Mouse (Mus musculus) kidney, postnatal 14 days (tissue): ENCODE measurements at regions not wholly inside any gene's neighbourhood (a gene's known extent, or its start where the extent isn't known, plus 50 kb on each side); places are given as distances from the start of the nearest gene placed in this dataset.
A peak's percentile ranks its signal among the peaks of the same experiment; 100 is the strongest.

Source experiments
- DNase-seq: peaks from one replicate; pipeline ENCODE4 v3.0.0; 2022; ENCODE audit warnings: mixed read lengths

DNA sequence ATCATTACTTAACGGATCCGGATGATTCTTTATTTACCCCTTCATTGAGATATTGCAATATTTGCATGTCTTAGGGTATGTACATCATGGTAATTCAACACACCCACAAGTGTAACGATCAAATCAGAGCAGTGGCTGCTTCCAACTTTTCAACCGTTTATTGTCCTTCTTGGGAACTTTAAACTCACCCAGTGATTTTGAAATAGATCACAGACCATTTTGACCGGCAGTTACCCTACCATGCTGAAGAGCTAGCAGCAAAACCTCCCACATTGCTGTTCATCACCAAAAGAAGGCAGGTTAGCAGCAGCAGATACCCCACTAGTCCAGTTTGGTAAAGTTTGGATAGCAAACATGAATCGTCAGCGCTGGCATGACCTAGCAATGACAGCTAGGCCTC is 130.2 kb upstream of the Nfe2l3 start:
- DNase-seq = no peak

DNA sequence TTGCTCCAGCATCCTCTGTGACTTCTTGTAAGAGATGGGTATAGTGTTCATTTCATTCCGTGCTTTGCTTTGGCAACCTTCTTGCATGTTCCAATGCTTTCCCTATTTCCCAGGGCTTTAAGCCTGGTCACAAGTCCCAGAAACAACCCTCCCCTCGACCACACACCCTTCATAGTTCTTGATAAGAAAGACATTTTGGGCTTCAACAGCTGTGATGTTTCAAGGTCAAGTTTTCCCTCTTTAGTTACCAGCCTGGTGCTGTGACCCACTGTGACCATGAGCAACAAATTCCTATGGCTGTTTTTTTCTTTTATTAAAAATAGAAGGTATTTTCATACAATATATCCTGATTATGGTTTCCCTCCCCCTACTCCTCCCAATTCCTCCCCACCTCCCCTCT is 114.1 kb upstream of the Nfe2l3 start:
- no peak for DNase-seq

DNA sequence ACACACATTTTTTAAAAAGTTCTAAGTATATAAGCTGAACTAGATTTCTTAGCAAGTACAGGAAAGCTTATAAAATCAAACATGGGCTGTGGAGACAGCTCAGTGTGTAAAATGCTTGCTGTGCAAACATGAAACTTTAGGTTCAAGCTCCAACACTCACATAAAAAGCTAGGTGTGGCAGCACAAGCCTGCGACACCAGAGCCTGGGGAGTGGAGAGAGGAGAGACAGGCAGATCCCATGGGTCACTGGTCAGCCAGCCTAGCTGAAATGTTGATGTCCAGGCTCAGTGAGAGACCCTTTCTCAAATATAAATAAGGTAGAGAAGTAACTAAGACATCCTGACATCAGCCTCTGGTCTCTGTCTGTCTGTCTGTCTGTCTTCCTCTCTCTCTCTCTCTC is 112.5 kb upstream of the Nfe2l3 start:
- DNase-seq = no peak

DNA sequence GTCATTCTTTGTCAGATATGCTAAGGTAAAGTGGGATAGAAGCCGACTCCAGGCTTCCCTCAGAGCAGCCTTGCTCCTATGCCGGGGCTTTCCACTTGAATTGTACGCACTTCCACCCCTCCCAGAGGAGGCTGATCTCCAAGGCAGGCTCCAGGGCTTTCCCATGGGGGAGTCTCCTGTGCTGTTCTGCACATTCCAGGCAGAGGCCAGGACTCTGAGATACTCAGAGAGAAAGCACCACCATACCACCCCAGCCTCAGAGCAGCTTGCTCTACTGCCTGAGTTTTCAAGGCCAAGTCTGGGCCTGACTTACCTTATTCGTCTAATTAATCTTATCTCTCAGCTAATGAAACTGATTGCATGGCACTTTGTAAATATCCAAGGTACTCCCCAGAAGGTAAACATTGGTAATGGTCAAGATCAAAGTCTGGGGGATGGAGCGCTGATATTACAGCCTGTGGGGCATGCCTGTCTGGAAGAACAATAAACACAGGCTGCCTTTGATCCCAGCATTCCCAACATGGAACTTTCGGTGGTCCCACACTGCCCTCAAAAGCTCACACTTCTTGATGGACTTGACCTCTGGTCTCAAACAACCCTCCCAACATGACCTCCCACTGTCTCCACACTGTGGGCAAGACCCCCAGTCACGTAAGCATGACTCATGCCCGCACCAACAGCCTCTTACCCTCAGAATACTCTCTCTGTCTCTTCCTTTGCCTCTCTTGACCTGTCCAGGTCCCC is 111.6 kb upstream of the Nfe2l3 start:
- DNase-seq = no peak

DNA sequence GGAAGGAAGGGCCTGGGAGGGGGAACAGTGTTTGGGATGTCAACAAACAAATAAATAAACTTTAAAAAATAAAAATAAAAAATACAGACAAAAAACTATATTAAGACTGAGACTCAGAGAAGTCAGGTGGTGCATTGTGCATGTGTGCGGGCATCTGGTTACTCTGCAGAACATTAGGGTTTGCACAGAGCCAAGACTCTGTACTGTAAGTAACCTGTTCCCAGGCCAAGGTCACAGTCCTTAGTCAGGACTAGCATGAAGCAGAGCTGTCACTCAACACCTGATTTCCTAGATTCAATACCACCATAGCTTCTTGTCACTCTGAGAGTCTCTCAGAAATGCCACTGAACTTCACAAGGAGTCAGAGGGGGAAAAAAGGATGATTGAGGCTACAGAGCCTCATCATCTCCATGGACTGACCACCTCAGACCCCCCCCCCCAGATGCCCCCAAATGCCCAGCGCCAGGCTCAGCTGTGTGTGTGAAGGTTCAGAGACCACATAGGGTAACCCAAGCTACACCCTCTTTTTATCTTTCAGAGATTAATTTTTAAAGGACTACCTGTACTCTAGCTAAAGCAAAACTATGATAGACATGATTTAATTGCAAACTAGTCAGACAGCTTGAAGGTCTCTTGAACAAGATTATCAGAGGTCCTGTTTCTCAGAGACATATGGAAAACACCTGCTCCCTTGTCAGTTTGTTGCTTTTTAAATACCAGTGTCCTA is 106.2 kb upstream of the Nfe2l3 start:
- DNase-seq = no peak

DNA sequence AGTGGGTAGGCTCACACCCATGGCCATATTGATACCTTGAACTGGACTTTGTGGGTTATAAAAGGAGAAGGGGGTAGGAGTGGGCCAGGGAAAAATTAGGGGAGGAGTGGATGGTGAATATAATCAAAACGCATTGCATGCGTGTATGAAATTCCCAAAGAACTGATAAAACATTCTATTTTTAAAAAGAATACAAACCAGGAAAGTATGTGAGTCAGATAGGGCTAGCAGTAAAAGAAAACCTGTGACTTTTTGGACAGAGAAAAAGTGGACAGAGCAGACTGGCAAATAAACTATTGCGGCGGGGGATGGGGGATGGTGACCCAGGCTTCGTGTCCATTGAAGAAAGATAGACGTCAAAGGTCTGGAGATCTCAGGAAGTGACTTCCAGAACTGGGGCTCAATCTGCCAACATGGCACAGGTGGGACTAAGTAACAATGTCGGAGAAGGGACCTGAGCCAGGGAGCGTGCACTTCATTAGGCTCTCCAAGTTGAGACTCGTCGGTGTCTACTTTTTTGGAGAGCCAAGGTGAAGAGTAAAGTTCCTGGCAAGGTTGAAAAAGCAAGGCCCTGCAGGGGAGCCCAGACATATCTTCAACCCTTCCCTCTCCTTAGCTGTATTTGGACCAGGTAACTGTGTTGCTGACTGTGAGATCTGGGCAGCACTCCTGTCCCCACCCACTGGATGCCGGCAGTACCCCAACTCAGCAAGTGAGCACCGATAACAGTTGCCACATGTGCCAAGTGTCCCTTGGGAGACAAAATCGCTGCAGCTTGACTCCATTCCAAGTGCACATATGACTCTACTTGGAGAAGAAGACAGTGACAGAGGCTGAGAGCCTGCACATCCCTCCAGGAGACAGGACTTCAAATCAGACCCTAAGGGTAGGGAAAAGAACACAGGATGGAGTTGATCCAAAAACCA is 103.1 kb upstream of the Nfe2l3 start:
- no peak for DNase-seq

DNA sequence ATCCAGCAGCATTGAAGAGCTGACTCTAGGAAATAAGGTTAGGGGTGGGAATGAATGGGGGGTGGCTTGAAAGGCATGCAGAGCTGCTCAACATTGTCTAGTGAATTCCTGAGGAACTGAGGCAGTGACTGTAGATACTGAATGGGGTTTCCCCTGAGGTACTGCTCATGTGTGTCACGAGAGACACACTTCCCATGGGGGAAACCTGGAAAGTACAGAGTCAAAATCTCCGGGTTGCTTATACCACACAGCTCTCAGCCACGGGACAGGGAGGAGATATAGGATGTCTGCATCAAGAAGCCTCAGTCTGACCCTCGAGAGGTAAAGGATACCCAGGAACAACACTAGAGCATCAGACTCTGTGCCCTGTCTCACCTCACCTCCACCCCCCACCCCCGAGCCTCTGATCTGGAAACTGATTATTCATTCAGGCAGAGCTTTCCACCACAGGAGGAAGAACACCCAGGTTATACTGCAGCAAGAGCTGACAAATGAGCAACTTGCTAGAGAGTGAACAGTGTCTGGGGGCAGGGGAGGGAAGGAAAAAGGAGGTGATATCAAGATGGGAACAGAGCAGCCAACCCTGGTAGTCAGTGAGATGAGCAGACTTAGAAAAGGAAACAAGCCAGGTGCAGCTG is 102.3 kb upstream of the Nfe2l3 start:
- no peak for DNase-seq

DNA sequence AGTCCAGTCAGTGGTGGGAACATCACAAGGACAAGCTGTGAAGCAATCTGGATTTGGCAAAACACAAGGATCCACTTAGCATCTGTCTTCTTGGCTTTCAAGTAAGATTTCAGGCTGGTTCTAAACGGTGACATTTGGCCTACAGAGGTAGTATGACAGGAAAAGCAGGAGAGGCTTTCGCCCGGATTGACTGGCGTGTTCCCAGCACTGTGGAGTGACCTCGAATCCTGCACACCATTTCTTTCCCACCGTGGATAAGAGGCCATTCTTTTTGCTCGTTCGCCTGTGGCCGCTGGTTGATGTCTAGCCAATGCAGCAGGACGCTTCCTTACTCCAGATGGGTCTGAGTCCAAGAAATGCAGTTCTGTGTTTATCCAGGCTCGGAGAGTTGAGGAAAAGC is 99.6 kb upstream of the Nfe2l3 start:
- DNase-seq = peak; percentile 20

DNA sequence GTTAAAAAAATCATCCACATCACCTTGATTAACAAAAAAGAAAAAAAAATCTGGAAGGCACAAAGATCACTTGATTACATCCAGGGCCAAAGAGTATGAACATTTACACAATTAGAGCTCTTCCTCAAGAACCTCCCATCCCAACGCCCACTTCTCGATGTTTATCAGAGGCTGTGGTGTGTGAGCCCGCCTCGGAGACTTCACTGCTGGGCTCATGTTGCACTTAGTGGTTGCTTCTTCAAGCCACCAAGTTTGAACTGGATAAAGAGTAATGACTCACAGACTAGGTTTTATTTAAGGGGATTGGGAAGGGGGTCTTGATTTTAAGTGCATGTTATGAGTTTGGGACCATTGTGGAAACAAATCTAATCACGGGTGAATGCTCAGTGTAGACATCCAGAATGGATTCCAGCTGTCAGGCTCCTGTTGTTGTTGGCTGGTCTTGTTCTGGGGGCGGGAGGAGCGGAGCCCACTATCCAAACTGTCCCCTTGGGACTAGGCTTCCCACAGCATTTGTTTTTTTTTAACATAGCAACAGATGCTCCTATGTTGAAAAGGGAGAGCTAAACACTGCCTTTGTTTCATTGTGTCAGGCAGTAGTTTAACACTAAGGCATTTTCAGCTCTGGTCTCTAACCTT is 98.6 kb upstream of the Nfe2l3 start:
- DNase-seq = peak; percentile 66

DNA sequence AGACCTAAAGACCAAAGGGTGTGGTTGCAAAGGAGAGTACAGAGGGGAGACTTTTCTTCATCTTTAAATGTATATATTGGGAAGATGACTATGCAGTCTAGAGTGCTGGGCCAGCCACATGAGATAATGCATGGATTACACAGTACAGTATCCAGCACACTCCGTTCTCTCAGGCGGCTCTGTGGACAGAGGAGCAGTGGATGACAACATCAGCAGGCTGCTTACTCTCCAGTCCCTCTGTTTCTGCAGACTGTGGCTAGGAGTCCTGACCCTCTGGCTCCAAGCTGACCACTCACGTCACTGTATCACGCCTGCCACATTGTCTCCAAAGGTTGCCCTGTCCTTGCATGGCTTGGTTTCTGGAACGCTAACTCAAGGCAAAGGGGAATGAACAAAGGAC is 97.2 kb upstream of the Nfe2l3 start:
- no peak for DNase-seq

DNA sequence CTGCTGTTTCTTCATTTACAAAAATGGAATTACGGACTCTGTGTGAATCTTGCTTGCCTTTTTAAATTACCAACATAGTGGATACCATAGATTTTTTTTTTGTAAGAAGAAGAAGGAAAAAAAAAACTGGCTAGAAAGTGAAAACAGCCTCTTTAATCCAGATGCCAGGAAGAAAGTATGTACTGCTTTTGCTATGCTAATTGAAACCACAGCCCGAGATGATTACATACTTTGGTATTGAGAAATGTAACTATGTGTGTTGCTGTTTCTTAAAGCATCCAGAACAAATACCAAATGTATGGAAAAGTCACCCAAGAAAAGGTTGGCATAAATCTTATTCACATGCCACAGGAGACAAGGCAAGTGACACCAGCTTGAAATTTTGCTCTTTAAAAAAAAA is 93.2 kb upstream of the Nfe2l3 start:
- no peak for DNase-seq

DNA sequence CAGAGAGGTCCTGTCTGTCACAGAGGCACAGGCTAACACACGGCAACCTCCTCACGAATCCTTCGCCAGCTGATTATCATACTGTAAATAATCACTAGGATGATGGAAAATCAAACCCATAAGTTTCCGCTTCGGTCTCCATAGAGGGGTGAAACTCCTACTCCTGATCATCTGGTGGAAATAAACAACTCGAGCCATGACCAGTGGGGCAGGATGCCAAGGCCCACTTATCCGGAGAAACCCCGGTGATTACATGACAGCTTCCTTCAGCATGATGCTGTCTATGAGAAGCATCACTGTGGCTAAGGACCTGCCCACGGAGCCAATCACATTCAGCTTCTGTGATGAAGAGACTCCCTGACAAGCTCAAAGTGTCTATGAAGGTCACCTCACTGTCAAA is 84.7 kb upstream of the Nfe2l3 start:
- DNase-seq = no peak

DNA sequence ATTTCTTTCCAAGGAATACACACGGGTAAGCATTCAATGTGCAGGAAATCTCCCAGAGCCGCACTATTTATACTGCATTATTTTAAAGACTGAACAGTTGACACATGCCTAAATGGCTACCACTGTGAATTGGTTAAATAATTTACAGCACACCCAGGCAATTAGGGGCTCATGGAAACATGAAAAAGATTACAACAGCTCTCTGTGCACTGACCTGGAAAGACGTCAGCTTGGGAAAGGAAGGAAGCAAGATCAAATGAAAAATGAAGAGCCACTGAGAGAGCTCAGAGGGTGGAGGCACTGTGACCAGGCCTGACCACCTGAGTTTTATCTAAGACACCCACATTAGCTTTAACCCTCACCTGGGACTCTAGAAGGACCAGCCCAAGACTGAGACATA is 82.7 kb upstream of the Nfe2l3 start:
- no peak for DNase-seq

DNA sequence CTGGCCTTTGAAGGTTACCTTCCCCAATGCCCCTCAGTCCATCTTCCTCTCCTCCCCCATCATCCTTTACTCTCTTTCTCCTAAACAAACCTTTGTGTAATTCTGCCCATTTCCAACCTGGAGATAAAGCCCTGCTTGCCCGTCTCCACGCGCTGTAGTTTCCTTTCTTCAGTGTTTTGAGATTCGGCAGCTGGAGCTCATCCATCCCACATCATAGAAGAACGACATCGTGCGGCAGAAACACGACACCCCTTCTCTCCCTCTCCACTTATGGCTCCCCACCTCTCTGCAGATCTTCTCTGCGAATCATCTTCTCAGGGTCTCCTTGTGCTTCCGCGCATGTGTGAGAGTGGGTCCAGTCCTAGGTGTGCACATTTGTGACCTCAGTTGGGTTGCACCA is 77.4 kb upstream of the Nfe2l3 start:
- no peak for DNase-seq

DNA sequence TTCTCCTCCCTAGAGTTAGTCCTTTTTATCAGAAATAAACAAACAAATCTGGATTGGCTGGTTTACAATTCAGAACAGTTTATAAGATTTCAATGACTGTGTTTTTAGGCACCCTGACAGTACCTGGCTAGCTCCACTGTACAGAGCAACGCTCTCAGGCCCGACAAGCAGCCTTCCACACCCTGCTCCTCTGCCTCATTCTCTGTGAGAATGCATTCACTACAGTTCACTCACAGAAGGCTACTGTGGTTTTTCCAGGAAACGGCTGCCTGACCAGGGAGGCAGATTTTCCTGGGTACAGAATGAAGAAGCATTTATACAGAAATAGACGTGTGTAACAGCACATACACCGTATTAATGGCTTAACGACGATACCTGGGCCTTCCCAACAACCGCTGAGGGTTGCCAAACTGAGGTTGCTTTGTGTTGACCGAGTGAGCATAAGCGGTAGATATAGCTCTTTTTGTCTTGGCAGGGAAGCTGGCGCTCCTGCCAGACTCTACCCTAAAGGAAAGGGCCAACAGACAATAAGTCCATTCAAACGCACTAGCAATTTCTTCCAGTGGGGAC is 70.8 kb upstream of the Nfe2l3 start:
- no peak for DNase-seq

DNA sequence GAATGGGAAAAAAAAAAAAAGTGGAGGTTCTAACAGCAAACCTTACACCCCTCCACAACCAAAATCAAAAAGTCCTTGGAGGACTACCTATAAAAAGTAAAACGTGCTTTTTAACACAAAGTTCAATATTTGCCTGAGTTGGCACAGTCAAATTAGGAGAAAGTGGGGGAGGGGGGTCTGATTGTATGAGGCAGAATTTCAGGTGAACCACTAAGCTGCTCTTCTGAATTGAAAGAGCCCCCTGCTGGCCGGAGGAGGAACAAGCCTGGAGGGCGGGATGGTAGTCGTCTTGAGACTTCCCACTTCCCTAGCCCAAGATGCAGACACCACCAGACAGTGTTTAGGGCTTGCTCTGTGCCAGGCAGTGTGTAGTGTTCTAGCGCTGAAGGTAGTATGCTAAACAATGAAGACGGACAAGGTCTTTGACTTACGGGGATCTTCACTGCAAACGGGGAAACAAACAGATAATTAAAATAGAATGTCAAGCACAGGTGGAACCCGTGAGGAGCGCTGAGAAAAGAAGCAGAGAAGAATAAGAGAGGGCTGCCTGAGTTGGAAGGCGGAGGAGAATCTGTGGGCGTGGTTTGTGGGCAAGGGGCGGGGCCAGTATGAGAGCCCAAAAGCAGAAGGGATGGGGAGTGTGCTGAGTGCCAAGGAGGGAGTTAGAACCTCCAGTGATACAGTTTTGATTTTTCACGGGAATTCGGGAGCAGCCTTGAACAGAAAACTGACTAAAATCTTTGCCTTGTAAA is 69.8 kb upstream of the Nfe2l3 start:
- peak; percentile 85 for DNase-seq

DNA sequence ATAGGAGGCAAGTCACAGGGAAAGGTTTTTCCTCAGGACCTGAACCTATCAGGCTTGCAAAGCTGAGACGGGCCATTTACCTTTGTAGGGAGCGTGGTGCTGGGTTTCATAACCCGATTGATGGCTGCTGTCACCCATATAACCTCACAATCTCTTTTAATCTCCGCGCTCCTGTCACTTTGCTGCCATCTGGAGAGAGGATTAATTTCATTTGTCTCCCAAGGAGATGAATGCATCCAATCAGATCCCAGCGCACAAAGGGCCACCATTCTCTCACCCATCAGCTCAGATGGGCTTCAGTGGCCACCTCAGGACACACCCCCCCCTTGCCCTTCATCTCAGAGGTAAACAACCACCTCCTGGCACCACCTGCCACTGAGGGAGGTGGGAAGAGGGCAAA is 67.7 kb upstream of the Nfe2l3 start:
- DNase-seq = no peak

DNA sequence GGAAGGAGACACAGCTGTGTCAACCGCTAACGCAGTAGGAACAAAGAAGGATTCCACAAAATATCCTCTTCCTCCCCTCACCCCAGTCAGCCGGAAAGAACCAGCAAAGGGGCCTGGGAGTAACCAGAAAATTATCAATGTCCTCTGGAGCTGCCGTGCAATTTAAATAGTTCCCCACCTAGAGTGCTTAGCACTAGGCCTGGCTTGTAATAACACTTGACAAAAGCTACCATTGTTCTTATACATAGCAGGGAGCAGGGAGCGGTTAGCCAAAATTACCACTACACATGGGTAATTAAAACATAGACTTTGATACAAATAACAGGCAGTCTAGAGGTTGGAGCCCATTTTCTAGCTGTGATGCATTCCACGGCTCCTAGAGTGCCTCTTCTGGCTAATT is 62.7 kb upstream of the Nfe2l3 start:
- DNase-seq = no peak

DNA sequence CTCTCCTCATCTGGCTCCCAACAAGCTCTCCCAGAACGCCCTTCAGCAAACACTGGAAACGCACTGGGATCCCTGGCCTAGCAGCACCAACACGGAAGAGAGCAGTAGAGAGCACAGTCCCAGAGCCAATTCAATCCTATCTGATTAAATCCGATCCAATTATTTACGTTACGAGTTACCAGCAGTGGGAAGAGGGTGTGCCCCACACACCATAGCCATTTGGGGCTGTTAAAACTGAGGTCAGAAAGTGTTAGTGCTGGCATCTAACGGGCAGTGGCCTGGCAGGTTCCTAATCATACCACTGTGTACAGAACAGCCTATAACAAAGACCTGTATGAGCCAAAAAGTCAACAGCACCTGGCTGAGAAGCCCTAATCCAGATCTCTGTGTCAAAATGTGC is 60.1 kb upstream of the Nfe2l3 start:
- no peak for DNase-seq

DNA sequence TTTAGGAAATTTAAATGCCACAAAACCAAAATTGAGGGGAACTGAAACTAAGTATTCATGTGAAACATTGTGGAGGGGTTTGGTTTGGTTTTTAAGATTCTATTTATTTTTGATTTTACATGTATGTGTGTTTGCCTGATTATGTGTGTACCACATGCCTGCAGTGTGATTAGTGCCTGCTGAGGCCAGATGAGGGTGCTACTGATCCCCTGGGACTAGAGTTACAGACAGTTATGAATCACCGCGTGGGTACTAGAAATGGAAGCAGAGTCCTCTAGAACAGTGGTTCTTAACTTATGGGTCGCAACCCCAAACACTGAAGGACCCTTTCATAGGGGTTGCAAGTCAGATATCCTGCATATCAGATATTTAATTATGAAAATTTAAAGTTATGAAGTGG is 54.0 kb upstream of the Nfe2l3 start:
- DNase-seq = no peak

DNA sequence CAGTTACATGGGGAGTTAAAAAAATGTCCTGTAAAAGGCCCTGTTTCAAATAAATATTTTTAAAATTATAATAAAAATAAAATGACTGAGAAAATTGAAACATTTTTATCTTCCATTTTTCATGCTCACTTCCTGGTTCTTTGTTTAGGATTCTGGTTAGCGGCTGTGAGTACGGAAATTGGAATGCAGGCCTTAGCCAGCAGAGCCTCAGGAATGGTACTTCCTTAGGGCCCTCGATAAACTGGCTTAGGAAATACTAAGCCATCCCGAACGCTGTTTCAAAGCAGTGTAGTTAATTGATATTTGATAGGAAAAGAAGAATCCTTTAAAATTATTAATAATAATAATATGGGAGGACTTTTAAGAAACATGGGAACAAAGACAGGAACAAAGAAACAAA is 53.4 kb upstream of the Nfe2l3 start:
- DNase-seq = no peak
